Mouse (Mus musculus) B cell, adult 2 months (primary cell): Measurements from ENCODE around the gene Cep72.
A peak's percentile ranks its signal among the peaks of the same experiment; 100 is the strongest.
"Not testable (repeated sequence)": the region's sequence is repeated elsewhere in the genome, so short reads cannot be mapped to it uniquely, and the experiment has no call there.

Source experiments
- DNase-seq, 2 experiments: peaks; one replicate each; pipeline ENCODE4 v3.0.0; 2022

The Cep72 gene

GRCm38 (mm10) chr13:74029013-74029412, 33.1 kb downstream of the Cep72 start:
- no peak for DNase-seq

GRCm38 (mm10) chr13:74028116-74028515, 34.0 kb downstream of the Cep72 start:
- DNase-seq = no peak

GRCm38 (mm10) chr13:74026215-74026614, 35.9 kb downstream of the Cep72 start:
- peak in 1 of 2 experiments; percentile 22 for DNase-seq

GRCm38 (mm10) chr13:74025151-74026081, 36.7 kb downstream of the Cep72 start:
- DNase-seq = peak; percentile 33 to 43

- not testable (repeated sequence) for DNase-seq
Measured at GRCm38 (mm10) chr13:74019006-74019405, 43.1 kb downstream of the Cep72 start.

- DNase-seq = no peak
Measured at GRCm38 (mm10) chr13:74017426-74017825, 44.7 kb downstream of the Cep72 start.

GRCm38 (mm10) chr13:74015908-74016307, 46.2 kb downstream of the Cep72 start:
- DNase-seq = no peak

- no peak for DNase-seq
Measured at GRCm38 (mm10) chr13:74010678-74011077, 51.4 kb downstream of the Cep72 start.

- peak; percentile 21 to 25 for DNase-seq
Measured at GRCm38 (mm10) chr13:74009791-74010614, 52.1 kb downstream of the Cep72 start.

GRCm38 (mm10) chr13:74008948-74009718, 53.0 kb downstream of the Cep72 start, which contains the start of gene Tppp:
Tppp (plus strand) TSS chr13:74009407.
- DNase-seq = peak; percentile 89 to 90

GRCm38 (mm10) chr13:74008216-74008615, 53.9 kb downstream of the Cep72 start:
- DNase-seq = not testable (repeated sequence)

GRCm38 (mm10) chr13:74006881-74007280, 55.2 kb downstream of the Cep72 start:
- DNase-seq = not testable (repeated sequence)

GRCm38 (mm10) chr13:74001492-74001891, 60.6 kb downstream of the Cep72 start:
- no peak for DNase-seq

- DNase-seq = no peak
Measured at GRCm38 (mm10) chr13:74000961-74001360, 61.1 kb downstream of the Cep72 start.

- no peak for DNase-seq
Measured at GRCm38 (mm10) chr13:74000519-74000918, 61.6 kb downstream of the Cep72 start.

GRCm38 (mm10) chr13:73996456-73996855, 65.6 kb downstream of the Cep72 start:
- no peak for DNase-seq

- no peak for DNase-seq
Measured at GRCm38 (mm10) chr13:73991267-73991666, 70.8 kb downstream of the Cep72 start.

- DNase-seq = no peak
Measured at GRCm38 (mm10) chr13:73990761-73991160, 71.3 kb downstream of the Cep72 start.

GRCm38 (mm10) chr13:73990325-73990724, 71.8 kb downstream of the Cep72 start:
- DNase-seq = no peak
